Mouse (Mus musculus) E14TG2a.4 (cell line): ENCODE measurements around the gene Slit2.

Source experiments
- CTCF ChIP-seq: conservative IDR thresholded peaks from 2 replicates; pipeline ENCODE4 v1.5.1; 2014; ENCODE audit warnings: low read length
- NANOG ChIP-seq: IDR thresholded peaks from 2 replicates; pipeline ENCODE4 v1.6.1; 2014; ENCODE audit warnings: borderline replicate concordance, low read length, mixed read lengths
- POU5F1 ChIP-seq: IDR thresholded peaks from 2 replicates; pipeline ENCODE4 v1.6.1; 2014; ENCODE audit warnings: low read length, borderline replicate concordance

- TF ChIP-seq CTCF = no peak
- no peak for TF ChIP-seq POU5F1
- TF ChIP-seq NANOG = no peak
Observed at GRCm38 (mm10) chr5:48331441-48331840, 348.5 kb downstream of the Slit2 start.
